Mouse (Mus musculus) erythroblast, embryonic 14.5 days (primary cell): Measurements from ENCODE around the gene Gm20479.

Experiments used
- GATA1 ChIP-seq: IDR thresholded peaks from 2 replicates; pipeline ENCODE4 v1.6.1; 2012; ENCODE audit warnings: low read length, inconsistent platforms, mixed read lengths
- TAL1 ChIP-seq: IDR thresholded peaks from 3 replicates; pipeline ENCODE4 v1.6.1; 2012; ENCODE audit warnings: low read length, inconsistent platforms, mixed read lengths

DNA sequence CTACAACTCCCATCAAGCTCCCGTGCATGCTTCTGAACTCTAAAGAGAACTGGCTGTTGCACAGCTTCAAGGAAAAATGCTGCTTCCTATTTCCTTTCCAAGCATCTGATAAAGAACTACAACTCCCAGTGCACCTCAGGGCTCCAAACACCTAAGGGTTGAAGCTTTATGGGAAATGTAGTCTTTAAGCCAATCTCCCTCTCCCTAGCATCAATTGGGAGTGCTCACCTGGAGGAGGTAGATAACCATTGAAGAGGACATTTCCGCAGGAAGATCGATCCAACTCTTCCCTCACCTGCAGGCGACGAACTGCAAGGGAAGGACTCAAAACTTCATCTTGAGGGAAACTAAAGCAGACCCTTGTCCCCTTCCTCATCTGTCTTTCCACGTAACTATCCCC, 3.1 kb downstream of the Gm20479 start:
- no peak for TF ChIP-seq TAL1
- no peak for TF ChIP-seq GATA1
